Mouse (Mus musculus) spleen, adult 2 months (tissue): ENCODE measurements around the gene Srgap2.

ENCODE experiments used
- CTCF ChIP-seq: fragments of 200-500 bp; IDR thresholded peaks from 2 replicates; pipeline ENCODE4 v1.5.1; 2011; ENCODE audit warnings: mild to moderate bottlenecking, inconsistent platforms; ENCODE audit not compliant: insufficient read depth, insufficient read length, insufficient replicate concordance; ENCODE audit errors: extremely low read depth
- POLR2A ChIP-seq: fragments of 200-500 bp; IDR thresholded peaks from 2 replicates; pipeline ENCODE4 v1.6.1; 2011; ENCODE audit warnings: low read depth, low read length, inconsistent platforms

- TF ChIP-seq CTCF: no peak
- no peak for TF ChIP-seq POLR2A
Measured at GRCm38 (mm10) chr1:131236077-131236476, 291.1 kb downstream of the Srgap2 start.
